Mouse (Mus musculus) embryonic facial prominence, embryonic 12.5 days (tissue): ENCODE results near the gene Olfr97. TPM values are rescaled to one million over a fixed set of nuclear protein-coding genes. Genes with fewer than 3 reads are reported as not detected.

Experiments used
- ATAC-seq: fragments of 200-750 bp; cut with Nextera tagmentation; 2 replicates; pipeline ENCODE4 v1.8.0; 2017; ENCODE audit not compliant: insufficient number of reproducible peaks, insufficient read depth, low FRiP score, low TSS enrichment
- H3K27ac ChIP-seq: fragments of 300-500 bp; sonication (generic); 2 replicates; pipeline ENCODE4 v1.5.1; 2016; ENCODE audit warnings: mild to moderate bottlenecking
- H3K27me3 ChIP-seq: fragments of 300-500 bp; sonication (generic); 2 replicates; pipeline ENCODE4 v1.6.1; 2016; ENCODE audit warnings: mild to moderate bottlenecking, moderate library complexity
- H3K36me3 ChIP-seq: fragments of 300-500 bp; sonication (generic); 2 replicates; pipeline ENCODE4 v1.6.1; 2016; ENCODE audit warnings: mild to moderate bottlenecking
- H3K4me1 ChIP-seq: fragments of 300-500 bp; sonication (generic); 2 replicates; pipeline ENCODE4 v1.6.1; 2016
- H3K4me2 ChIP-seq: fragments of 300-500 bp; sonication (generic); replicated peaks from 2 replicates; pipeline ENCODE4 v1.6.1; 2016; ENCODE audit warnings: mild to moderate bottlenecking, moderate library complexity
- H3K4me3 ChIP-seq: fragments of 300-500 bp; sonication (generic); 2 replicates; pipeline ENCODE4 v1.5.1; 2016; ENCODE audit warnings: mild to moderate bottlenecking
- H3K9ac ChIP-seq: fragments of 300-500 bp; sonication (generic); 2 replicates; pipeline ENCODE4 v1.6.1; 2016; ENCODE audit warnings: mild to moderate bottlenecking, moderate library complexity
- H3K9me3 ChIP-seq: fragments of 300-500 bp; sonication (generic); 2 replicates; pipeline ENCODE4 v1.6.1; 2016; ENCODE audit warnings: mild to moderate bottlenecking, moderate library complexity
- WGBS: fragments of 180-500 bp; shearing (Covaris S2); methylation state at CpG from one replicate; pipeline ENCODE4 v1.1.7; 2016; 5-methylcytosine and 5-hydroxymethylcytosine counted together
- polyA plus RNA-seq: library from polyadenylated mRNA; unstranded; fragments of >200 nt; fragmentation: Nextera tagmentation; extraction: Ambion mirVana; gene quantifications from 2 replicates; pipeline ENCODE4 v1.2.1, GENCODE M21; 2016

Gene Olfr97
- polyA plus RNA-seq, 1 experiment from 2014 or later = not detected

DNA sequence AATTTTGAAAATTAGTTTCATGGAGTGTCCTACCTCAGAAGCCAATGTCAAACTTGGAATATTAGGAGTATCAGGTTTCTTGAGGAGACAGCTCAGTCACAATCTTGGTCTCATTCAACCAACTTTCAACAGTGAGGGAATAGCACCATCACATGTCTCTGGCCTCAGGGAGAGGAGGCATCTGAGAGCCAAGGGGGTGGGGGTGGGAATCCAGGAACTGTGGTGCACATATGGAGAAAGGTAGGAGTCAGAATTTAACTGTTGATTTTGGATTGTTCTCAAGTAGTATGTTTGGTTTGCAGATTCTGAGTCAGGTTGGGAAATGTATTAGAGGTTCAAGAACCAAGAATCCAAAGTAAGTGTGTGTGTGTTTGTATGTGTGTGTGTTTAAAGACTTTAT lies 44.1 kb downstream of the Olfr97 start:
- Histone ChIP-seq H3K27me3 (peaks cover 30% of the 10 kb centered on the region), H3K4me3 (no peak overlapping the region), H3K9ac (no peak overlapping the region), H3K9me3 (no peaks in the 10 kb centered on the region), H3K4me2 (no peak overlapping the region), H3K36me3 (no peaks in the 10 kb centered on the region), H3K4me1 (0 out of 2 replicates have a peak, but pooled peaks cover 7% of the 10 kb centered on the region), H3K27ac (no peak overlapping the region)
- no peak for ATAC-seq

DNA sequence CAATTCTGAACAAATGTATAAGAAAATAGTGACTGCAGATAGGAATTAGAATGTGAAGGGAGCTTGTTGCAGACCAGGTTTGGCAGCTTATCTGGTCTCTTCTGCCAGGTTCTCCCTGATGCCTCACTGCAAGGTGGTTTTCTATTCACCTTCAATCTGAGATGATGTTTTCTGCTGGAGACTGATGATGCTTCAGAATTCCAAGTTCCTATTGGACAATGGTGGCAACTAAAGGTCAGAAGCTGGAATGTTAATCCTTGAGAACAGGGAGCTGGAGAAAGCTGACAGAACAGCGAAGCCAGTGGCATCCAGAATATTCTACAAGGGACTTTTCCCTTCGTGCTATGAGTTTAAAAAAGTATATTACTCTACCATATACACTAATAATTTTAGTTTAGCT lies 46.4 kb downstream of the Olfr97 start:
- Histone ChIP-seq H3K9ac (no peak overlapping the region), H3K36me3 (no peaks in the 10 kb centered on the region), H3K27me3 (peaks cover 7% of the 10 kb centered on the region), H3K4me2 (no peak overlapping the region), H3K4me1 (no peaks in the 10 kb centered on the region), H3K9me3 (no peaks in the 10 kb centered on the region), H3K4me3 (no peak overlapping the region), H3K27ac (no peak overlapping the region)
- 33% methylated on average over 2 of the region's 2 CpGs for WGBS
- no peak for ATAC-seq

DNA sequence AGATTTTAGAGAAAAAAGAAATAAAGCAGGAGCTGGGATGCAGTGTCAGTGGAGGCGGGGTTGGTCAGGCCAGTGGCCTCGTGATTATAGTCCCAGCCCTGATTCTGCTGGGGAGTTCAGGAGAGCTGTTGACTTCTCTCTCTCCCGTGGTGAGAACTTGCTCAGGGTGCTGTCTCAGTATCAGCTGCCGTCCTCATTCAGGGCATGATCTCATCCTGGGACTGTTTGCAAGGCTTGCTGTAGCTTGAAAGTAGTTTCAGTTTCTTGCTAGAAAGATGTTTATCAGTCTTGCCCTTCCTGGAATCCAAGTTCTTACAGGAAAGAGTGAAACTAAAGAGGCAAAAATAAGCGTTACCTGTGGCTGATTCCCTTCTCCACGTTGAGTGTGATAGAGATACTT lies 51.7 kb downstream of the Olfr97 start:
- no peak for ATAC-seq
- H3K4me2 ChIP-seq = no peak overlapping the region
- H3K36me3 ChIP-seq = no peaks in the 10 kb centered on the region
- 45% methylated on average over 6 of the region's 6 CpGs for WGBS
- H3K27ac ChIP-seq = no peak overlapping the region
- H3K9me3 ChIP-seq = no peaks in the 10 kb centered on the region
- H3K27me3 ChIP-seq = no peaks in the 10 kb centered on the region
- no peaks in the 10 kb centered on the region for H3K4me1 ChIP-seq
- H3K9ac ChIP-seq = no peak overlapping the region
- H3K4me3 ChIP-seq = no peak overlapping the region

Other genes starting within 250 kb of the Olfr97 start
- gene H2-M5, start 247.8 kb downstream of the Olfr97 start, polyA plus RNA-seq = 1.2 and 1.3 TPM in 2 replicates
- 151 and 169 TPM in 2 replicates for gene Zfp57, start 236.2 kb downstream of the Olfr97 start, polyA plus RNA-seq
- 0.38 and 0.70 TPM in 2 replicates for gene Mog, start 213.9 kb downstream of the Olfr97 start, polyA plus RNA-seq
- gene Gabbr1, start 191.4 kb downstream of the Olfr97 start, polyA plus RNA-seq = 19.8 and 20.5 TPM in 2 replicates
- gene Olfr90, start 148.8 kb downstream of the Olfr97 start, polyA plus RNA-seq = not detected in 2 replicates
- 0.08 TPM in 1 of 2 replicates, not detected in the other for gene Olfr91, start 139.1 kb downstream of the Olfr97 start, polyA plus RNA-seq
- not detected in 2 replicates for gene Olfr92, start 117.2 kb downstream of the Olfr97 start, polyA plus RNA-seq
- not detected in 2 replicates for gene Olfr93, start 75.8 kb downstream of the Olfr97 start, polyA plus RNA-seq
- 0.18 TPM in 1 of 2 replicates, not detected in the other for gene Ubd, start 43.4 kb downstream of the Olfr97 start, polyA plus RNA-seq
- 0.17 TPM in 1 of 2 replicates, not detected in the other for gene Olfr94, start 36.3 kb downstream of the Olfr97 start, polyA plus RNA-seq
- gene Olfr95, start 24.2 kb downstream of the Olfr97 start, polyA plus RNA-seq = not detected in 2 replicates
- gene Olfr96, start 17.2 kb downstream of the Olfr97 start, polyA plus RNA-seq = not detected in 2 replicates
- gene Olfr98, start 26.4 kb upstream of the Olfr97 start, polyA plus RNA-seq = not detected in 2 replicates
- 1.4 and 1.5 TPM in 2 replicates for gene H2-M3, start 32.9 kb upstream of the Olfr97 start, polyA plus RNA-seq
- not detected in 2 replicates for gene Olfr99, start 46.1 kb upstream of the Olfr97 start, polyA plus RNA-seq
- not detected in 2 replicates for gene Olfr101, start 67.0 kb upstream of the Olfr97 start, polyA plus RNA-seq
- not detected in 2 replicates for gene Olfr102, start 79.7 kb upstream of the Olfr97 start, polyA plus RNA-seq
- gene Olfr103, start 102.4 kb upstream of the Olfr97 start, polyA plus RNA-seq = not detected in 2 replicates
- gene Olfr104-ps, start 122.3 kb upstream of the Olfr97 start, polyA plus RNA-seq = not detected in 2 replicates
- gene Olfr105-ps, start 141.7 kb upstream of the Olfr97 start, polyA plus RNA-seq = not detected in 2 replicates
- not detected in 2 replicates for gene Olfr106-ps, start 153.1 kb upstream of the Olfr97 start, polyA plus RNA-seq
- not detected in 2 replicates for gene Olfr107, start 161.9 kb upstream of the Olfr97 start, polyA plus RNA-seq
- not detected in 2 replicates for gene Olfr108, start 208.2 kb upstream of the Olfr97 start, polyA plus RNA-seq
- gene Olfr109, start 221.6 kb upstream of the Olfr97 start, polyA plus RNA-seq = not detected in 2 replicates
- not detected in 2 replicates for gene H2-M2, start 246.2 kb upstream of the Olfr97 start, polyA plus RNA-seq